Mouse (Mus musculus) spleen, adult 2 months (tissue): ENCODE measurements around the gene Gm20661.

Experiments
- CTCF ChIP-seq: fragments of 200-500 bp; IDR thresholded peaks from 2 replicates; pipeline ENCODE4 v1.5.1; 2011; ENCODE audit warnings: mild to moderate bottlenecking, inconsistent platforms; ENCODE audit not compliant: insufficient read depth, insufficient read length, insufficient replicate concordance; ENCODE audit errors: extremely low read depth
- POLR2A ChIP-seq: fragments of 200-500 bp; IDR thresholded peaks from 2 replicates; pipeline ENCODE4 v1.6.1; 2011; ENCODE audit warnings: low read depth, low read length, inconsistent platforms

DNA sequence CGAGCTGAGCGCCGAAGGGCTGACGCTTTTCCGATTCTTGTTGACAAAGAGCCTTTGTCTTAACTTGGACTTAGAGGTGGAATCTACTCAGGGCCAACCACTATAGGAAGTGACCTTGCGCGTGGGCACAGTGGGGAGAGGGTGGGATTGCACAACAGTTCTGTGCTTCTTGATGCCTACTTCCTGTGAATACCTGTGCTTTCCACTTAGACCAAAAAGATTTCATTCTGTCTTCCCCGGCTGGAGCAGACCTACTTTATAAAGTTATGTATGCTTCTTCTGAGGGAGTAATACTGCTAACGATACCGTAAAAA is 33.0 kb upstream of the Gm20661 start, which contains the start of gene Traip:
- TF ChIP-seq CTCF, result no peak
- no peak for TF ChIP-seq POLR2A
